Mouse (Mus musculus): Measurements from ENCODE around the gene Nrxn1.
"Not testable (repeated sequence)": the region's sequence is repeated elsewhere in the genome, so short reads cannot be mapped to it uniquely, and the experiment has no call there.

Nrxn1 gene

DNA sequence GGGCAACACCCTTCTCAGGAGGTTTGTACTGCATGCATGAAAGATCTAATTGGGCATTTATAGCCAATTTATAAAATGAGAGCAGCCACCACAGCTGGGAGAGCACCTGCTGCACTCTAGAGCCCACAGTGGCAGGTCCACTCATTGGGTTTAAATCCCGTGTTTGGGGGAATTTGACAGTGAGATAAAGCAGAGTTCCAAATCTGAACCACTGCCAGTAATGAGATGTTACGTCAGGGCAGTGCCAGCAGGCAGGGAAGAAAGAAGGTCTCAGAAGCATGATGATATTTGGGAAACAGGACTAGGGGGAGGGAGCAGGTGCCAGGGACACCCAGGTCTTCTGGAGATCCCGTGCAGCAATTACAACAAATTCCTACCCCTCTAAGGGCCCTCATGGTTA, 509.7 kb downstream of the Nrxn1 start:
- DNase-seq (ENCODE audit: low spot score) = no peak

DNA sequence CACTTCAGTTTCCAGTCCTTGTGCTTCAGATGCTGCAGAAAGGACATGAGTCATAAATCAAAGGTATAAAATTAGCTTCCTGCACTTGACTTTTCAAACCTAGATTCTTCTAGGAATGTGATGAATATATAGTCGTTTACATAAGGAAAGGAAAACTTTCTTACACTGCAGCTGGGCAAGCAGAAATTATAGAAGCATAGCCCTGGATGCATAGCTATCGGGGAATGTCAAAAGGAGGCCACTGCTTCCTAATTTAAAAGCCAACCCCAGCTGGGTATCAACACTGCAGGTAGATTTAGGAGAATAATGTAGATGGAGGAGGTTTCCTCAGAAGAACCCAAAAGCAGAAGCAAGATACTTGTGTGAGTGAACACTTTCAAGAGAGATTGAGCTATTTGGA, 523.0 kb downstream of the Nrxn1 start:
- DNase-seq (ENCODE audit: low spot score) = no peak

DNA sequence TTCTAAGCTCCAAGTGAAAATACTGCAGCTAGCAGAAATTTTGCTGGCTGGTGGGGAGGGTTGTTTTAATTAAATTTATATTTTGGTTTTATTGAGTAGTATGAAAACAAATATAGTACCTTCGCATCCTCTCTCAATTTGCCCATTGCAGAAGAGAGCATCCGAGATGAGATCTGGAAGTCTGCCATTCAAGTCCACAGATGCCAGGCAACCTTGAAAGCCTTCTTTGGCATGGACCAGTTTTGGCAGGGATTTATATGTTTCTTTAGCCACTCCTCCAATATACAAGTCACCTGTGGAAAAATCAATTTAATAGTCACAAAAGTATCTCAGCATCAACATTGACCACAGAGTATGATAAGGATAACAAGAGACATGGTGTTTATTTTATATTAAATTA, 527.7 kb downstream of the Nrxn1 start:
- no peak for DNase-seq (ENCODE audit: low spot score)

DNA sequence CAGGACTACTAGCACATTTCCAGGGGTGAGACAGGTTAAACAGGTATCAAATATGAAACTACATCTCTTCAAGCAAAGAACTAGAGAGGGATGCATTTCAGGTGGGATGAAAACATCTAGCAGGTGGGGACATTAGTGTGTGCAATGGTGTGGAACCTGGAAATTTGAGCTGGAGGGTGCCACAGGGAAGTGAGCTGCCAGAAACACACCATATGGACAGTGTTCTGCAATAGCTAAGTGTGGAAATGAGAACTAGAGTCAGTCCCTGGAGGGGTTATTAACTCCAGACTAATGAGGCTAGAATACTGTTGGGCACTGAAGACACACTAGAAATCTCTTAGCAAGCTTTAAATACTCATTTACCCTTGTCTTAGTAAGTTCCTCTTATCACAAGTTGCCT, 536.5 kb downstream of the Nrxn1 start:
- DNase-seq (ENCODE audit: low spot score) = no peak

DNA sequence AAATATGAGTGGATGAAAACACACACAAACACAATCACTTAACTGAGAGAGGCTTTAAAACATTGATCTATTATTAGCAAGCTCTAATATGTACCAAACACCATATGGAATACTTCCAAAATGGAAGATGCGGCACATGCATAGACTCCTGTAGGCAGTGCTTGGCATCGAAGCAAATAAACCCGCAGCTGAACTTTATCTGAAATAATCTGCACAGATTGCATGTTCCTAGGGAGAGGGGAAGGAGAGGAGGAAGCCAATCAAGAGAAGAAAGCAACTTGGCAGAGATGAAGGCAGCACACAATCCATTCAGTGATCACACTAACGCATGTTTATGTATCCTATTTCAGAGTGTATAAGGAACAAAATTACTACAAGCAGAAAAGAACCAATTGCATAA, 542.5 kb downstream of the Nrxn1 start:
- DNase-seq (ENCODE audit: low spot score) = no peak

DNA sequence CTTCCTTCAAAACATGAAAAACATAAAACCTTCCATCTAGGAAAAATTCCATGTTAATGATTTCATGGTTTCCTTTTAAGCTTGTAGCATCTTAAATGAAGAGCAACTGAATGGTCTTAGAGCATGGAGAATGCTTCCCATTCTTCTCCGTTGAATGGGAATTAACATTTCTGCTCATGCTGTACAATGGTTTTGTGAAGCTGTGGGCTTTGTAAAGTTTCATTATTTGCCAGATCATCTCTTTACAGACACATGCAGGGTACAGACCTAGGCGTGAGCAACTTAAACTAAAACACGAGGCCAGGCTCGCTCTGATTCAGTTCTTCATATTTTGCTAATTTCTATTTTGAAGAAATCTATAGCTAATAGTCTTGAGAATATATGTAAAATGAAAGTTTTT, 546.1 kb downstream of the Nrxn1 start:
- DNase-seq (ENCODE audit: low spot score) = no peak

DNA sequence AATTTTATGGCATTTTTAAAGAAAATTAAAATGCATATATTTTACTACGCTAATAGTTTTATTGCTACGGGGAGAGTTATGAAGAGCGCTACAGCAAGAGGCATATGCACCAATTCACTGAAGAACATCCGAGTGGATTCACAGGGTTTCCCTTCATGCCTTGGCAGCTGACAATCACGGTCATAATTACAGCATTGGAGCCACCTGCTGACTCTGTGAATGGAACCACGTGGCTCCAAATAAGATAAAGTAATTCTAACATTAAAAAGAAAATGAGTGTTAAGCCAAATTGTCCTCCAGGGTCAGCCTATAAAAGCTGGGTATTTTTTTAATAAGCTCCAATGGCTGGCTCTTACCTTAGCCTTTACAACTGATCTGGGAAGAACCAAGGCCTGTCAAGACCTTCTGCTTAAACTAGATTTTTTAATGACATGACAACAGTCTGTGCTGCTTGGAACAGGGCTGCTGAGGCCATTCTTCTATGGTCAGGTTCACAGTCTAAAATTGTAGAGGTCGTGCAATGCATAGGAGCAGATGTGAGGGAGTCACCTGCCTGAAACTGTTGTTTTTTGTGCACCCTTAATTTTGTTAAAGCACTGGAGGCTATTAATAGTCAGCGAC, 548.1 kb downstream of the Nrxn1 start:
- DNase-seq (ENCODE audit: low spot score) = no peak

DNA sequence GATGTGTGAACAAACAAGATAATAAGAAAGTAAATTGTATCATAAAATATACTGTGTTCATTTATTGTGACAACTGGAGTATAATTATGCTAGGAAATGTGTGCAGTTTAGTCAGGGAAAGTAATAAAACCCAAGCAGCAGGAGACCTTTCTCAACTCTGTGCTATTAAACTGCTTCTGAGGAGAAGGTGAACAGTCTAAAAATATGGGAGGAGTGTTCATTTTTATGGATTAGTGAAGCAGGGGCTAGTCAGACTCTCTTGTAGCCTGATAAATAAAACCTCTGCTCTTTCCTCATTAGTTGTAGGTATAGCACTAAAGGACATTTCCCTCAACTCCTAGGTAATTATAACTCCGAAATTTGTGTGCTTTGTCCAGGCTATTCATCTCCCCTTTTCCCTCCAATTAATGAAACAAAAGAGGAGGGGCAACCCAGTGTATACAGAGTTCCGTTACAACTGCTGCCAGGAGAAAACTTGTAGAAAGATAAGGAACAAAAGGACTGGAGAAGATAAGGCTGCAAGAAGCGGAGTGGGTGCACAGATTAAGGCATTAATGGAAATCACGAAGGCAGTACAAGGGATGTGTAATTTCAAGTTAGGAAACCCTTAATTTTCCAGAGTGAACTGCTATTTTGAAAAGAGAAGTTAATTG, 548.8 kb downstream of the Nrxn1 start:
- DNase-seq (ENCODE audit: low spot score) = no peak

DNA sequence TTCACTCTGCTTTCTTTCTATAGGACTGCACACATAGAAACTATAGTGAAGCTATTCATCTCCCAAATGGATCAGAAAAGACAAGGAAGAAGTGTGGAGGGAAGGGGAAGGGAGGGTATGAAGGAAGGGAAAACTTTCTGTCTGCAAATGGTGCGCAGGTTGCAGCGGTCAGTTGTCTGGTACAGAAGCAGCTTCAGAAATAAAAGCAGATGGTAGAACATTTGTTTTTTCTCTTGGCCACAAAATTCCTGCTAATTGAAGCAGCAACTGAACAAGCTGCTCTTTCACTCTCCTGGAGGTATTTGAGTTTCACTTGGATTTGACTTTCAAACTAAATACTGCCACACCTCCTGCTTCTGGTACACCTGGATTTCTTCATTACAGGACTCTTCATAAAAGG, 561.4 kb downstream of the Nrxn1 start:
- DNase-seq (ENCODE audit: low spot score) = peak; percentile 12

DNA sequence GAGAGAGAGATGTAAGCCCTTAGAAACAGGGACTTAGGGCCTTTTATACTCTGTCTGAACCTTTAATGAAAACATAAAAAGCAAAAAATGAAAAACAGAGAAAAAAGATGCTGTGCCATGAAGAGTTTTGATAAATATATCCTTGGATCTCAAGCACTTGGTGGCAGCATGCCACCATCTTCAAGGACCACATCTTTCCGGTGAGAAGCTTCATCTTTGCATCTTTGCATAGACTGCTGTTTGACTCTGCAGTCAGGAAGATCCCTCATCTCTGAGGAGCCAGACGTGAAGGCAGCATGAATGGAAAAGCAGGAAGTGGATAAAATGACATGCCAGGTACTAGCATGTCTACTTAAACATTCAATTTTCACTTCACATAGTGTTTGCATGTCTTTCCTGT, 586.8 kb downstream of the Nrxn1 start:
- no peak for DNase-seq (ENCODE audit: low spot score)

DNA sequence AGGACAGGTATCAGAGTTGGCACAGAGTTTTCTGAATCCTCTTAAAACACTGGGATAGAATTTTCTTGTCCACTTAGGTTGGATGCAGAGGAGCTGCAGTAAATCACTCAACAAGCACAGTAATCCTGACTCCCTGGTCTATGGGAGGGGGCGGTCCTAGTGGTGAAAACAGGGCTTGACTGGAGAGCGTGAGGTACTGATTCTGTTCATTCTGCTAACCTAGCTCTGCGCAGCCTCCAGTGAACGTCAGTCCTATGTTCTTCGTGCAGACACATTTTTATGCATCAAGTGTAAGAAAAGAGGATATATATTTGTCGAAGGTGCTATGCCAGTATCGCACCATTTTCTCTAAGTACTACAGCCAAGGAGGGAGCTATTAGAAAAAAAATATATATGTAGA, 588.9 kb downstream of the Nrxn1 start:
- not testable (repeated sequence) for DNase-seq (ENCODE audit: low spot score)

DNA sequence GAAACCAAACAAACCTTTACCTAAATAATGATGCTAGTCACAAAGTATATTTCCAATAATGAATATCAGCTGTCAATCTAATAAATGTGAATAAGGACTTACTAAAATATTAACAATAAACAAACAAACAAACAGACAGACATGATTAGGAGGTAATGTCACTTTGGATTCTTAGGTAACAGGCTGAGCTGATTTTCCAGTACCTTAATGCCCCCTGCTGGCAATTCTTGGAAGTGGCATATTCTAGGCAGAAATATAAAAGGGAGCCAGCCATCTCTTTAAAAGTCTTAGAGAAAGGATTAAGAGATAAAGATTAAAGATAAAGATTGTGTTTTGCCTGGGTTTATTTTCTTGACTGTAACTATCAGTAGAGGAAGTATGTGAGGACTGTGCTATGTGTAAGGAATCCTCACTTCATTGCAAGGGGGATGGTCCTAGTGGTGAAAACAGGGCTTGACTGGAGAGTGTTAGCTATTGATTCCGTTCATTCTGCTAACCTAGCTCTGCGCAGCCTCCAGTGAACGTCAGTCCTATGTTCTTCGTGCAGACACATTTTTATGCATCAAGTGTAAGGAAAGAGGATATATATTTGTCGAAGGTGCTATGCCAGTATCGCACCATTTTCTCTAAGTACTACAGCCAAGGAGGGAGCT, 591.7 kb downstream of the Nrxn1 start:
- DNase-seq (ENCODE audit: low spot score) = peak; percentile 51

DNA sequence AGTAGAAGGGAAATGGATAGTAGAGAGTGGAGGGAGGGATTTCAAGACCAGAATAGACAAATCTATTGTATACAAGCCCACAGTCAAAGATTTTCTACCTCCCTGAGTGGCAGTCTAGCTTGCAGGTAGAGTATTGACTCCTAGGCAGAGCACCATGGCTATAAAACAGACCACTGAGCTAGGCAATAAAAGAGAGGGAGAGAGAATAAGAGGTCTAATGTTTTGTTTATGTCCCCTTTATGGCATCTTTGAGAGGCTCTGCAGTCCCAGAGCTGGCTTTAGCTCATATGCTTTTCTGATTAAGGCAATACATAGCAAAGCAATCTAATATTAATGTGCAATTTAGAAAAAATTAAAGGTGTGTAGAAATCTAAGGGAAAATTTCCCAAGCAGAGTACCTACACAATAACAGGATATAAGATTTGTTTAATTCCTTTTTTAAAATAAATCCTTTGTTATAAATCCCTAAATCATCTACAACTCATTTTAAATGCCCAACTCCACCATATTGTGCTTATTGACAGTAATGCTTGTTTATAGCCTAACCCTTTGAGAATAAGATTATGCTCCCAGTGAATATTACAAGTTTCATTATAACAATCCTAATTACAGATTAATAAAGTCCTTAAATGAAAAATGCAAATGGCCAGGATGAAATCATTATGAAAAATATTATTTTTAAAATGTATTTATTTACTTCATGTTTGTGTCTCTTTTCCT, 613.2 kb downstream of the Nrxn1 start:
- no peak for DNase-seq (ENCODE audit: low spot score)

DNA sequence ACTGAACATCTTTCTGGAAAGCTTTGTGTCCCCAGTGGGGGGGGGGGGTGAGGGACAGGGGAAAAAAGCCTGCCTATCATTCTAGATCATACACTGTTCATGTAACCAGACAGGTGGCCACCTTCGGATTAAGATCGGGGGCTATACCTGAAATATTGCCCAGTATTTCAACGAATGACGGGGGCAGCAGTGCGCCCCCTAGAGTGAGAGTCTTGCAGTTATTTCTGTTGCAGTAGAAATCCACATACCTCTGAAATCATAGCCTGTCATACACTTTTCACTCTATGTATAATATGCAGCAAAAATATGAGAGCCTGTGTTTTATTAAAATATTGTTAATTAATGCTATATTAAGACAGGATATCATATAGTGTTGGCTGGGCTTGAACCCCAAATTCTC, 636.1 kb downstream of the Nrxn1 start:
- DNase-seq (ENCODE audit: low spot score) = no peak

DNA sequence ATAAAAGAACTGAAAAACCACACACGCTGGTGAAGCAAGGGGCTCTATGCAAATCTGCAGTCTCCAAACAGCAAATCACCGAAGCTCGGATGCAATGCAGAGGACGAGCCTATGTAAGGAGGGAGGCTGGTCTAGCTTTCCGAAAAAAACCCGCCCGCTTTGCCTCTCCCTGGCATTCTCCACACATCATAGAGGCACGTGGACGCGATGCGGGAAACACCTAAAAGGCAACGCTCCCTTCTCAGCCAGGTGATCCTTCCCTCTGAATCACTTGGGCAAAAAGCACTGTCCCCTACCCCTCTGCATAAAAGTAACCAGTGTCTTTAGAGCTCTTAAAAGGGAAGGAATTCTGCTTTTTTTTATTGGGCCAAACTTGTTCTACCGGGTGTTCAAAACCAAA, 637.0 kb downstream of the Nrxn1 start:
- no peak for DNase-seq (ENCODE audit: low spot score)

DNA sequence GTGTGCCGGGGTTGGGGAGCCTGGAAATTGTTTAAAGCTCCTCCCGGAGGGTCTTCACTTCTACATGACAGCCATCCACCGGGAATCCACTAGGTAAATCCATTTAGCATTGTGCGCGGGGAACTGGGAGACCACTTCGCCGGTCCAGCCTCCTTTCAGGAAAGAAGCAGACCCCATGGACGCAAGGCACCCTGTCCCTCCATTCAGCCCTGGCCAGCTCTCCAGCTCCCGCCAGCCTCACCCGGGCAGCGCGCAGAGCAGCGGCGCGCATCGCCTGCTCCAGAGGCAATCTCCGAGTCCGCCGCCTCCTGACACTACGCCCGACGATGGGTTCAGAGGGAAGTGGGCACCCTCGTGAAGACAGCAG, 637.5 kb downstream of the Nrxn1 start:
- DNase-seq (ENCODE audit: low spot score) = no peak

DNA sequence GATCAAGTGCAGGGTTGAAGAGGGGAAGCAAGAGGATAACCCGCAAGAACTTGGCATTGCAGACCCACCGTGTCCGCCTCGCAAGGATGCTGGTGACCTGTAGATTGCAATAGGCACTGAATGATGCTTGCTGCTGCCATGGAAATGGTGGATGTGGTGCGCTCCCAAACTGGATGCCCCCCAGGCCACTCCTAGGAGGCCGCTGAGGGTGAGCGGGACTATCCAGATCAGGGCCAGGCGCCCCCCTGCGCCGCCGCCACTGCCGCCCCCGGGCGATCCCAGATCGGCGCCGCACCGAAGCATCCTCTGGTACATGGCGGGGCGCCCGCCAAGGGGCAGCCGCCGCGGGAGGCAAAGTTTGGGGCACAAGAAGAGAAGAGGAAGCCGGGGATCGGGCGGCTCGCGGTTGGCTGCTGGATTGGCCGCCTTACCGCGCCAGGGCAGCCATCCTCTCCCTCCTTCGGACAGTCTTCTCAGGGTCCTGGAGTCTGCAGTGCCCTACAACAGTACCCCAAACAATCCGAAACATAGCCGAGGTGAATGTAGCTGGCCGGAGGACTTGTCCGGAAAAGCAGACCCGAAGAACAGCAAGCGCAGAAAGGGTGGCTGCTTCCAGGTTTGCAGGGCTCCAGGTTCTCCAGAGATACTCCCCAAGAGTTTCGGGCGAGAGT, 638.0 kb downstream of the Nrxn1 start:
- no peak for DNase-seq (ENCODE audit: low spot score)

DNA sequence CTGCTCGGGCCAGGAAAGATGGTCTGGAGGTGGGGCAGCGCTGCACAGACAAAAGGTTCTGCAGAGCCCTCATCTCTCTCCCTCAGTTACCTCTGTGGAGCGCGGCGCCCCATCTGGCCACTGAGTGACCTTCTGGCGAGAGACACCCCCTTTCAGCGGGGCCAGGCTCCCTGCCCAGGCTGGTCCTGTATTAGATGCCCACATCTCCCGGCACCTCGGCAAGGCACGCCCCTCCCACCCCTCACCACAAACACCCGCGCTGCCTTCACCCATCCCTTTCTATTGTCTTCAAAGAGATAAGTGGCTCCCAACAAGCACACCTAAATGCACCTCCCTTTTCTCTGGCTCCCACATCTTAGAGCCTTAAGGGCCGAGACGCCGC, 638.5 kb downstream of the Nrxn1 start:
- no peak for DNase-seq (ENCODE audit: low spot score)

DNA sequence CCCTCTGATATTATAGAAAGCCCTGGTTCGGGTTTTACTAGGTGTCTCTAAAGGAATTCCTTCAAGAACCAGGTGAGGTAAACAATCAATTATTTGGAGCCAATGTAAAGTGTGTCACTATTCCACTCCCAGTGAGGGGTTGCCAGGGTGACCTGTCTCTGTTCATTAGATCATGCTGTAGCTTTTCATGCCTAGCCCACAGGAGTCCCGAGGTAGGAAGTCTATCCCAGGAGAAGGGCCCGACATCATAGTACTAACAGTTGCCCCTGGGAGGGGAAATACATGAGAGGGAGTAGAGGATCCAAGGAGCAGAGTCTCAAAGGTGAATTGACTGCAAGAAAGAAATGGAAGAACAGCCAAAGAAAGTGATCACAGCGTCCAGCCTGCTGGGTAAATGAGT, 639.6 kb downstream of the Nrxn1 start:
- DNase-seq (ENCODE audit: low spot score) = no peak

DNA sequence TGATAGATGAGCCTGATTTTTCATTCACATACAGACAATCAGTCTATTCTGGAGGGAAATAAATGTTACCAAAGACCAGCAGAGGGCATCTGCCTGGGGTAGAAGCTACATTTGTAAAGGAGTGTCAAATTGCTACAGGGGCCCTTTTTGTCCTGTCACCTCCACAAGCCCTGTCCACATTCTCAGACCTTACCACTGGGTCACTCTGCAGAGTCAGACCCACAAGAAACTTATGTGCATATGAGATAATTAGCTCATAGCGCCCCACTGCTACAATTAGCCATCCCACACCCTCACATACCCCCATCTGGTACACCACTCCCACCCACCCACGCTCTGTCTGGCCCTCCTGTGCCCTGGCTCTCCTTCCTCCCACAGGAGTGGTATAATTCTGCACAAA, 640.1 kb downstream of the Nrxn1 start:
- no peak for DNase-seq (ENCODE audit: low spot score)

DNA sequence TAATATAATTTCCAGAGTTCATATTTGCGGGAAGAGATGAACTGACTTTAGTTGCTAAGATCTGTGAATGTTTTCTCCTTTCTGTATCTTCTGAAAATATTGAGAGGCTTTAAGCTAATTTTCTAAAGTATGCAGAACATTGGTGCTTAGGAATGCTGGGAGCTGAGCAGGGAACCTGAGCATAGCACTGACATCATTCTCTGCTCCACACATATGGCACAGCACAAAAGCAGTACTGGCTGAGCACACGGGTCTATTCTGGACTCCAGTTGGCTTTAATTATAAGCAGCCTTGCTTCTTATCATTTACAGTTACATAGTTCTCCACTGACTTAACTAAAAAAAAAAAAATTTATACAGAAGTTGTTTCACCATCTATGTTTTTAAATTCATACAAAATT, 641.5 kb downstream of the Nrxn1 start:
- DNase-seq (ENCODE audit: low spot score) = no peak

DNA sequence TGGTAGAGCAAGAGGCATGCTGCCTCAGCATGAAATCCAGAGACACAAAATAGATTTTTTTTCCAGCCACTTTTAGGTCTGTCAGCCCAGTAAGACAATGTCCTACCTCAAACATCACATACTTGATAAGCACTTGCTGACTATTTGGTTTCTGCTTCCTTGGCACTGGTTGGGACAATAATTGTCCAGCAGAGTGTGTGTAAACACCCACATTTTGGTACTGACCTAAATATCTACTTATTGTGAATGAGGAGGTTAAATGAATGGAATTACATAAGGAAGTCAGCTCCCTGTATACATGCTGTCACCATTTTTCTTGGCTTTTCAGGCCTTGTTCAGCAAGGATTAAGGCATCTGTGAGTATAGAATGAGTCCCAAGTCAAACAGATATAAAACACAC, 649.8 kb downstream of the Nrxn1 start:
- DNase-seq (ENCODE audit: low spot score) = no peak

DNA sequence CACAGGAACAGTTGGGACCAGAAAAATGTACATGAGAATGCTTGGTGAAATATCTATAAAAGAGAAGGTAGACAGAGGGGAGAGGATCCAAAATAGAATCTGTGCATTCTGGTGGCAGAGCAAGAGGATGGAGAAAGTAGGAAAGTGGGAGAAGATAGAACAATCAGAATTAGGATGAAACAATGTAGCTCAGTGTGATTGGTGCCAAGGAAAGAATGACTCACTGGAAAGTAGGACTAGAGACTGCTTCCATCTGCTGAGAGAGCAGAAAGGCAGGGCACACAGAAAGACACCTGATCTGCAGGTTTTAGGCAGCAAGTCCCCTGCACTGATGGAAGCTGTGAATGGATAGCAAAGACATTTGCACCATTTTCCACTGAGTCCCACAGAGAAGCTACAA, 657.0 kb downstream of the Nrxn1 start:
- DNase-seq (ENCODE audit: low spot score) = no peak
